Mouse (Mus musculus): Measurements from ENCODE around the gene Gnl2.

DNA sequence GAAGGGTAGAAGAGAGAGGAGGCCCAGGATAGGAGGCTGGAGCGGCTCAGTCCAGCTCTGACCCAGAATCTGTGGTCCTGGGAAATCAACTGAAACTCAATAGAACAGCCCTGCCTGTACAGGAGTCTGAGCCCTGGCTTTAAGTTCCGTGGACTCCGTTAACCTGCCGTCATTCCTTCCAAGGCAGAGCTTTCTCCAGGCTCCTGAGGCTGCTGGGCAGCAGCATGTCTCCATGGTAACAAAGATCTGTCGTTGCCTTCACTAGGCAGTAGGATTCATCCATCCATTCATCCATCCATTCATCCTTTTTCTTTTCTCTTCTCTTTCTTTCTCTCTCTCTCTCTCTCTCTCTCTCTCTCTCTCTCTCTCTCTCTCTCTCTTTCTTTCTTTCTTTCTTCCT lies 45.7 kb upstream of the Gnl2 start:
- TF ChIP-seq POLR2A (IDR thresholded peaks at IDR 0.05; ENCODE audit: control insufficient read depth in 1 of 2, insufficient read depth in 1 of 2, low read depth in 1 of 2, low read length in 2 of 2, poor library complexity in 1 of 2) (no peak), GABPA (IDR thresholded peaks at IDR 0.05; ENCODE audit: low read depth, low read length) (no peak), CTCF (IDR thresholded peaks at IDR 0.05 in 2 of 3, conservative IDR thresholded peaks at IDR 0.05 in 1 of 3; ENCODE audit: control insufficient read depth in 1 of 3, insufficient read depth in 1 of 3, low read depth in 2 of 3, low read length in 3 of 3, poor library complexity in 1 of 3, severe bottlenecking in 1 of 3) (no peak), MYC (IDR thresholded peaks at IDR 0.05; ENCODE audit: low read depth, low read length) (no peak)
